8 mouse cellular contexts compared by ENCODE assay signal in the genomic region with DNA sequence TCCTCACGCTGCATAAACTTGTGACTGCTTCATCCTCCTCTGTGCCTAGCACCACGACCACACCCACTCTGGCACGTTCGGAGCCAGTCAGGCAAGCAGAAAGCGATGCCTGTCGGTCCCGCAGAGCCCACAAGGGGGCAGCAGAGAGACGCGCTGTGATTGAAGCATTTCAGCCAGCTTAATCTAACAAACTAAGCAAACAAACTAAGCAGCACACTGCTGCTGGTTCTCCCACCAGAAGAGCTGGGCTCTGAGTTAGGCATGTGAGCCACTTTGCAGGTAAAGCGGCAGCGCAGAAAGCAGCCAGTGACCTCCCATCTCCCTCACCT. TPM values are rescaled to one million over a fixed set of nuclear protein-coding genes. Genes with fewer than 3 reads are reported as not detected.
DNase-seq lines count a peak whose midpoint lies in the region; ATAC-seq lines count a peak whose summit lies in the region.

No protein-coding gene starts in this region.

- no peak overlapping the region for H3K27ac ChIP-seq in intestine, embryonic 14.5 days (ENCODE audit: low read depth)

- 1% methylated on average over 11 of the region's 11 CpGs for WGBS in intestine, embryonic 14.5 days

- H3K9ac ChIP-seq in intestine, embryonic 14.5 days (ENCODE audit: low read length): no peak overlapping the region

- peak; percentile 81 for ATAC-seq in intestine, embryonic 14.5 days (replicated peaks; ENCODE audit: low FRiP score, low TSS enrichment, low read depth)
- peak; percentile 98 for ATAC-seq in megakaryocyte-erythroid progenitor cell, adult 5-6 weeks (replicated peaks; ENCODE audit: low FRiP score, low TSS enrichment, poor library complexity, severe bottlenecking)

- no peaks in the 10 kb centered on the region for H3K9me3 ChIP-seq in intestine, embryonic 14.5 days (ENCODE audit: control insufficient read depth, low read length)

- peak; percentile 93 for DNase-seq in adrenal gland, adult 2 months
- peak; percentile 84 for DNase-seq in embryo, embryonic 11.5 days (ENCODE audit: low read depth, low spot score)
- peak; percentile 95 to 98 for DNase-seq in gastrocnemius, postnatal 36 days
- peak; percentile 100 for DNase-seq in intestine, embryonic 14.5 days (ENCODE audit: low spot score)
- peak; percentile 94 to 95 for DNase-seq in left cerebral cortex, postnatal 10 days (ENCODE audit: extremely low spot score in 1 of 2, low spot score in 2 of 2)
- peak; percentile 93 for DNase-seq in right cerebral cortex, postnatal 25 days
- peak; percentile 97 to 98 for DNase-seq in urinary bladder, postnatal 36 days (ENCODE audit: low spot score in 2 of 2)

- H3K36me3 ChIP-seq in intestine, embryonic 14.5 days (ENCODE audit: control insufficient read depth, insufficient read depth, low read length): no peaks in the 10 kb centered on the region

- peak overlapping the region; percentile 42 for H3K4me2 ChIP-seq in intestine, embryonic 14.5 days (ENCODE audit: low read length)

- H3K4me3 ChIP-seq in intestine, embryonic 14.5 days (ENCODE audit: low read depth, low read length): no peak overlapping the region

- no peaks in the 10 kb centered on the region for H3K27me3 ChIP-seq in intestine, embryonic 14.5 days (replicated peaks; ENCODE audit: control insufficient read depth, insufficient read depth, low read length)

- intact Hi-C loops in gastrocnemius, postnatal 36 days (cut with DNase I): loop anchor here (2.0 to 5.0 kb wide), 2 partner anchors 75 to 157 kb away; no protein-coding TSS in a partner anchor
- intact Hi-C loops in left cerebral cortex, postnatal 10 days (cut with DNase I): loop anchor here (2.0 kb wide), 1 partner anchor 155 kb away; no protein-coding TSS in a partner anchor

- no peaks in the 10 kb centered on the region; the same call in 1 of the 2 replicates for H3K4me1 ChIP-seq in intestine, embryonic 14.5 days (replicated peaks; ENCODE audit: control insufficient read depth, insufficient read depth, low read length)

RNA-seq across cellular contexts. Expression of gene Otud3, which starts 8.3 kb away (rescaled TPM):
- 10 to 100 TPM in 1 of 2 experiments, 1 to 10 TPM in 1; 9.8 to 11.3 TPM for total RNA-seq in adrenal gland, adult 2 months (2021)
- 5.6 TPM in 2 replicates for polyA plus RNA-seq in adrenal gland, adult 2 months (2012; rRNA removed)
- total RNA-seq in gastrocnemius, postnatal 36 days (2021): 10 to 100 TPM; 12.3 to 13.4 TPM
- 3.0 and 4.7 TPM in 2 replicates for polyA plus RNA-seq in intestine, embryonic 14.5 days (2014; fragmentation: Nextera tagmentation; extraction: Ambion mirVana)
- total RNA-seq in left cerebral cortex, postnatal 10 days (2021): 10 to 100 TPM; 13.1 to 13.7 TPM
- total RNA-seq in megakaryocyte-erythroid progenitor cell, adult 5-6 weeks (2014; fragmentation: Nextera tagmentation): 3.7 and 6.6 TPM in 2 replicates
- total RNA-seq in megakaryocyte-erythroid progenitor cell, adult 5-6 weeks (2017): 5.0 and 9.7 TPM in 2 replicates

RNA-seq across cellular contexts. Expression of gene Pla2g2e, which starts 44.4 kb away (rescaled TPM):
- 1 to 10 TPM; 1.4 to 4.6 TPM for total RNA-seq in adrenal gland, adult 2 months (2021)
- 0.73 and 1.4 TPM in 2 replicates for polyA plus RNA-seq in adrenal gland, adult 2 months (2012; rRNA removed)
- total RNA-seq in gastrocnemius, postnatal 36 days (2021): not detected
- not detected in 2 replicates for polyA plus RNA-seq in intestine, embryonic 14.5 days (2014; fragmentation: Nextera tagmentation; extraction: Ambion mirVana)
- not detected for total RNA-seq in left cerebral cortex, postnatal 10 days (2021)
- not detected in 2 replicates for total RNA-seq in megakaryocyte-erythroid progenitor cell, adult 5-6 weeks (2014; fragmentation: Nextera tagmentation)
- total RNA-seq in megakaryocyte-erythroid progenitor cell, adult 5-6 weeks (2017): not detected in 2 replicates

RNA-seq across cellular contexts. Expression of gene Rnf186, which starts 44.8 kb away (rescaled TPM):
- not detected for total RNA-seq in adrenal gland, adult 2 months (2021)
- 0.10 TPM in 1 of 2 replicates, not detected in the other for polyA plus RNA-seq in adrenal gland, adult 2 months (2012; rRNA removed)
- not detected for total RNA-seq in gastrocnemius, postnatal 36 days (2021)
- 54.1 and 56.2 TPM in 2 replicates for polyA plus RNA-seq in intestine, embryonic 14.5 days (2014; fragmentation: Nextera tagmentation; extraction: Ambion mirVana)
- total RNA-seq in left cerebral cortex, postnatal 10 days (2021): not detected
- not detected in 2 replicates for total RNA-seq in megakaryocyte-erythroid progenitor cell, adult 5-6 weeks (2014; fragmentation: Nextera tagmentation)
- total RNA-seq in megakaryocyte-erythroid progenitor cell, adult 5-6 weeks (2017): not detected in 2 replicates

RNA-seq across cellular contexts. Expression of gene Gm13030, which starts 48.3 kb away (rescaled TPM):
- not detected for total RNA-seq in adrenal gland, adult 2 months (2021)
- polyA plus RNA-seq in adrenal gland, adult 2 months (2012; rRNA removed): not detected in 2 replicates
- total RNA-seq in gastrocnemius, postnatal 36 days (2021): not detected
- not detected in 2 replicates for polyA plus RNA-seq in intestine, embryonic 14.5 days (2014; fragmentation: Nextera tagmentation; extraction: Ambion mirVana)
- total RNA-seq in left cerebral cortex, postnatal 10 days (2021): not detected
- total RNA-seq in megakaryocyte-erythroid progenitor cell, adult 5-6 weeks (2014; fragmentation: Nextera tagmentation): not detected in 2 replicates
- not detected in 2 replicates for total RNA-seq in megakaryocyte-erythroid progenitor cell, adult 5-6 weeks (2017)

RNA-seq across cellular contexts. Expression of gene Tmco4, which starts 50.6 kb away (rescaled TPM):
- 10 to 100 TPM; 13.2 to 17.0 TPM for total RNA-seq in adrenal gland, adult 2 months (2021)
- 14.4 and 15.4 TPM in 2 replicates for polyA plus RNA-seq in adrenal gland, adult 2 months (2012; rRNA removed)
- 1 to 10 TPM; 4.0 to 6.1 TPM for total RNA-seq in gastrocnemius, postnatal 36 days (2021)
- polyA plus RNA-seq in intestine, embryonic 14.5 days (2014; fragmentation: Nextera tagmentation; extraction: Ambion mirVana): 9.4 and 10.0 TPM in 2 replicates
- total RNA-seq in left cerebral cortex, postnatal 10 days (2021): 1 to 10 TPM; 1.3 to 1.7 TPM
- 7.3 and 7.8 TPM in 2 replicates for total RNA-seq in megakaryocyte-erythroid progenitor cell, adult 5-6 weeks (2014; fragmentation: Nextera tagmentation)
- 6.2 and 13.1 TPM in 2 replicates for total RNA-seq in megakaryocyte-erythroid progenitor cell, adult 5-6 weeks (2017)
